Mouse (Mus musculus) frontal cortex, adult (tissue): ENCODE results near the gene Ttc30a1.

Source experiments
- ATAC-seq: cut with Nextera tagmentation; 2 replicates; pipeline ENCODE4 v1.9.2; 2017; ENCODE audit warnings: mild to moderate bottlenecking, moderate library complexity, mixed read lengths; ENCODE audit not compliant: low TSS enrichment

Ttc30a1 gene

GRCm38 (mm10) chr2:75930941-75931340, 50.8 kb downstream of the Ttc30a1 start:
- ATAC-seq: peak; percentile 90

- no peak for ATAC-seq
These were observed 51.9 kb downstream of the Ttc30a1 start for GRCm38 (mm10) chr2:75929786-75930444.

- ATAC-seq: no peak
These were observed 52.6 kb downstream of the Ttc30a1 start for GRCm38 (mm10) chr2:75929141-75929540.
